Mouse (Mus musculus) small intestine, adult 2 months (tissue): Measurements from ENCODE around the gene Uck2.
A peak's percentile ranks its signal among the peaks of the same experiment; 100 is the strongest.

Source experiments
- CTCF ChIP-seq: fragments of 200-500 bp; IDR thresholded peaks from 2 replicates; pipeline ENCODE4 v1.5.1; 2012; ENCODE audit warnings: low read depth, mild to moderate bottlenecking, control low read depth, inconsistent platforms, low read length, moderate library complexity, mixed read lengths; ENCODE audit not compliant: insufficient replicate concordance, insufficient read length; ENCODE audit errors: extremely low read depth
- POLR2A ChIP-seq: fragments of 200-500 bp; IDR thresholded peaks from 2 replicates; pipeline ENCODE4 v1.6.1; 2012; ENCODE audit warnings: low read depth, mild to moderate bottlenecking, control low read depth, inconsistent platforms, low read length, moderate library complexity

GRCm38 (mm10) chr1:167308261-167309054 lies 23.3 kb upstream of the Uck2 start, which contains the start of gene Tmco1:
- TF ChIP-seq CTCF = no peak
- peak; percentile 83 for TF ChIP-seq POLR2A
